Mouse (Mus musculus) thymus, postnatal 4 days (tissue): Measurements from ENCODE around the gene Cep152.
A peak's percentile ranks its signal among the peaks of the same experiment; 100 is the strongest.

Experiments
- DNase-seq: peaks from one replicate; pipeline ENCODE4 v3.0.0; 2021

The Cep152 gene

DNA sequence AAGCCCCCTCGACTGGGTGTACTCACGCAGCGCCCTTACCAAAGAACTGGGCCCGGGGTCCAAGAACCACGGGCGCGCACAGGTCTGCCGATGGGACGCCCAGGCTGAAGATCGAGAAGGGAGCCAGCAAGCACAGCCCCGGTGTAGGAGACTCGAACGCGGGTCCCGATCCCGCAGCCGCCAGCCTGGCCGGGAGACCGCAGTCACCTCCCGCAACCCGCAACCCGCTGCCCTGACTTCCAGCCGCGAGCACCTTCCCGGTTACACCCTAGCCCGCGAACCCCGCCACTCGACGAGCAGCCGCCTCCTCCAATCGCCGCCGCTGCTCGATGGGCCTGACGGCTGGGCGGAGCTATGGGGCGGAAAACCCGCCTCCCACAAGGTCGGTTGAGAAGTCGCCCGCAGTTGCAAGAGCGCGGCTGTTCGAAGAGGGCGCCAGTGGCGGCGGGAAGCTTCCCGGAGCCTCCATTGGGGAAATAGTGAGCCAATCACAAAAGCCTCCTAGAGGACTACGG lies at the start of gene Cep152:
Gene Cep152 (minus strand): TSS at position 277 of the 515 bp plus-strand sequence.
- DNase-seq: peak; percentile 97

DNA sequence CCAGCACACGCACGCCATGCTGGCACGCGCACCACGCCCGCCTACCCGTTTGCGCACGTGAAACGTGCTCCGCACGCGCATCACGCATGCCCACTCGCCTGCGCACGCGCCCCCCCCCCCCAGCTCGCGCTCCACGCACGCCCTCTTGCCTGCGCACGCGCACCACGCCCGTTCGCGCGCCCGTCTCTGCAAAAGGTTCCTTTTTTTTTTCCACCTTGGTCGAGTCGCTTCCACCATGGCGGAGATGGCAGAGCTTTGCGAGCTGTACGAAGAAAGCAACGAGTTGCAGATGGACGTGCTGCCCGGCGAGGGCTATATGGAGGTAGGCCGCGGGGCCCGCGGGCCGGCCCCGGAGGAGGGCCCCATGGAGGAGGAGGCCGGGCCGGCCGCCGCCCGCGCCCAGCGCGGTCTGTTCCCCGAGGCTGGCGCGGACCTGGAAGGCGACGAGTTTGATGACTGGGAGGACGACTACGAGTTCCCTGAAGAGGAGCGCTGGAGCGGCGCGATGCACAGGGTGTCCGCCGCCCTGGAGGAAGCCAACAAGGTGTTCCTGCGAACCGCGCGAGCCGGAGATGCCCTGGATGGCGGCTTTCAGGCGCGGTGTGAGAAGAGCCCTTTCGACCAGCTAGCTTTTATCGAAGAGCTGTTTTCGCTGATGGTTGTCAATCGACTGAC lies 48.2 kb upstream of the Cep152 start, which contains the start of gene Eid1:
Gene Eid1 (plus strand): TSS at position 139 of the 675 bp plus-strand sequence.
- DNase-seq: peak; percentile 88

DNA sequence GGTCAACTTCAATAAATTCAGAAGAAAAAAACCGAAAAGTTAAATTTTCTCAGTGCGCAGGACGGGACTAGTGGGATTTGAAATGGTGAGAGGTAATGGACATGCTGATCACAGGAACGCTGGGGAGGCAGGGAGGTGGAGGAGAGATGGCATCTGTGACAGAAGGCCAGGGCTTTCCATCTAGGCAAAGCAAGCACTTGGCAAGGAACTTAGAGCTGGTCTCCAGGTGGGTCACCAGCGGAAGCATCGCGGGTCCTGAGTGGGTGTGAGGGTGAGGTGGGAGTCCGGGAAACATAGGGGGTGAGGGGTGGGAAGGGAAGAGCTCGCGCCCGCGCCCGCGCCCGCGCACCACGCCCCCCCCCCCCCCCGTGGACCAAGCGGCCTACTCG lies 47.6 kb upstream of the Cep152 start:
- no peak for DNase-seq

DNA sequence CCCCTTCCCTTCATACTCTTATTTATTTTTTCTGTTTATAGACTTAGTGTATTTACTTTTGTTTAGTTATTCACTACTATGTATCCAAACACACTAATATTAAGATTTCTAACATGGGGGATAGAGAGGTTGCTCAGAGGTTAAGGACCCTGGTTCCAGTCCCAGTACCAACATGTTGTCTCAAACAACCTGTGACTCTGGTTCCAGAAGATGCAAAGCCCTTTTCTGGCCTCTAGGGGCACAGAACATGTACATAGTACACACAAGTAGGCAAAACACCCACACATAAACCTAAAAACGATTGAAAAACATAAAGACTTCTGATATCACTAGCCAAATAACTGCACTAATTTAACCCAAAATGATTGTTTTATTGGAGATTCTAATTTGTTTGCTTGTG lies 45.9 kb upstream of the Cep152 start:
- DNase-seq: no peak

DNA sequence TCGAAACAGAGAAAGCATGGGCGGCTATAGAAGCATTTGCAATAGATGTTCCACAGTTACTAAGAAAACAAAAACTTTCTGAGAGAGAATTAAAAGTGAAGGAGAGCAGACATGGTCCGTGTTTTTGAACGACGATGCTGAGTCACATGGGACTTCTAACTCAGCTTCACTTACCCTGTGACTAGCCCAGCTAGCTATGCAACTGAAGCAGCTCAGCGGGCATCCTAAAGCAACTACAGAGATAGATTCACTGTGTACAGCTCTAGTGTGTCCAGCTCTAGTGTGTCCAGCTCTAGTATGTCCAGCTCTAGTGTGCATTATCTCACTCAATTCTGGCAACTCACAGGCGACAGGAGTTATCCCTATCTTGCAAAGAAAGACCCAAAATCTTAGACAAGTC lies 42.8 kb upstream of the Cep152 start:
- DNase-seq: no peak

DNA sequence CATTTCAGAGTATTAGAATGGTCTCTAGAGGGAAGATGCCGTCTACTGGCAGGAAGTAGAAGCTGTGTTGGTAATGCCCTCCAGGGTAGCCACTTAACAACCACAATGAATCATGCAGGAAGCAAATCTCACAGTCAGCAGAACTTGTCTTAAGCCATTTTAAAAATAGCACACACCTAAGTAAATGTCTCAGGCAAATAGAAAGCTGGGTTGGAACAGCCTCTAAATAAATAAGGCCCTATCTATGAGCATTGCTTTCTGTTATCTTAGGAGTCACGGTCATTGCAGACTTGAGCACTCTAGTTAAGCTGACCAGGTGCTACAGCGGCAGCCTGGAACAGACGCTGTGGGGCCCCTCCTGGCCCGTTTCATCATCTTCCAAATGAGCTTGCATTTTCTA lies 42.3 kb upstream of the Cep152 start:
- no peak for DNase-seq

DNA sequence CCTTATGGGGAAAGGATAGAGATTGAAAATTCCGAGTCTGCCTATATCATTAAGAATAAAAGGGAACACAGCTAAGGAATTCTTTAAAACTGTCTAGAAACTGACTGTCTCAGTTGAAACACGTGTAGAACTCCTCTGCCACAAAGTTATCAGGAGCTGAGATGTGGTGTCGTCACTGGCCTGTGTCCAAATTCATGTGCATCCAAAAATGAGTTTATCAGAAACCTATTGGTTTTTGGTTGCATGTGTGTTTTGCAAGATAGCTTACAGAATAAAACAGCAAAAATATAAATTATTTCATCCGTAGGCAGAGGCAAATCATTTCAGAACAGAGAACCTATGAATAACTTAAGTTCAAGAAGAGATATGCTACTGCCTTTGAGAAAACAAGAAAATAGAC lies 41.8 kb upstream of the Cep152 start:
- no peak for DNase-seq

DNA sequence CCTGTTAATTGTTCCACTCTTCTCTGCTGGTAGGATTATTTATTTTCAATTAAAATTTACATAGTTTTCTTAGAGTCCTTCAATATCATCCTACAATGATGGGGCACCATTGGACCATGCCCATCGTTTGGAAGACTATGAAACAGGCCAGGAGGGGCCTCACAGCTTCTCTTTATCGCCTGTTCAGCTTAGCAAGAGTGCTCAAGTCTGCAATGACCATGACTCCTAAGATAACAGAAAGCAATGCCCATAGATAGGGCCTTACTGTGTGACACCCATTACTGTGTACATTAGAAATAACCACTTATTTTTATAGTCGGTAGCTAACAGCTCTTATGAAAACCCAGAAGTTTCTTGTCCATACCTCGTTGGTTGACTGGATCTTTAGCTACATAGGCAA lies 41.0 kb upstream of the Cep152 start:
- no peak for DNase-seq

DNA sequence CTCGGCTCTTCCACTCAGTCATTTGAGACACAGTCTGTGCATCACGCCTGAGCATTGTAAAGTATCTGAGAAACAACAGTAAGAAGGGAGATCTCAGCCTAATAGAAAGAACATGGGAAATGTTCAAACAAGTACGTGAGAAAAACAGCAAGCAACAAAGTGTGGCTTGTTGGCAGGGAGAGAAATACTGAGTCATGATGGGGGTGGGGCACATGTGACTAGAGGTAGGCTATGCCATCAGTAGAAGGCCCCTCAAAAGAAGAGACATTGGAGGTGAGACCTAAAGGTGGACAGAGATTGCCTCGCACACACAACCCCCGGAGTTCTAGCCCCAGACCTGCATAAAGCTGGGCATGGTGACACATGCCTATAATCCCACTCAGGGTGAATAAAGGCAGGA lies 40.3 kb upstream of the Cep152 start:
- no peak for DNase-seq

DNA sequence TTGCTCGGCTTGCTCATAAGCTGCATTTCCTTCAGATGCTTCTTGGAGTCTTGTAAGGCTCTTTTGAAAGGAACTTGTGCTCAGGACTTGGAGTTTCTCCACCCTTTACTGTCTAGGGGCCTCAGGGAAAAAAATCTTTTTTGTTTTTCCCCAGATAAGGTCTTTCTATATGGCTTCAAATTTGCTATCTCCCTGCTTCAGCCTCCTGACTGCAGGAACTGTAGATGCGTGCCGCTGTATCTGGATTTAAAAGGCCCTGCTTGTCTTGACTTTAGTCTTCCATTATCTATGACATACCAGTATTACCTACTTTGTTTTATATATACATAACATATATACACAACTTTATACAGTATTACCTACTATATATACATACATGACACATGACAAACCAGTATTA lies 37.6 kb upstream of the Cep152 start:
- DNase-seq: no peak

DNA sequence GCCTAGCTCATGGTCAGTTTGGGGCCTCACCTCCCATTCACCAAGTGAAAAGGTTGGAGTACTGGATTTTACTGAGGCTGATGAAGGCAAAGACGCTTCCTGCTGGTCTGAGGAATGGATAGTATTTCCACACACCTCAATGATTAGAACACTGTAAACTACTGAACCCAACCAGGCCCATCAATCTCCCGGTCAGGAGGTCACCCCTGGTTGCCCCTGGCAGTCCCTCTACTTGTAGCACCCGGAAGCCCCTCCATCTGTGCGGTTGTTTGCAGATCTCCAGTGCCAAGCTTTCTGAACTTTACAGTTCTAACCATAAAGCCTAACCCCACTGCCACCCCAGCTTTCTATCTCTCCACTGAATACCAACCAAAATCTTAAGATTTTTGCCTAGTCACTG lies 36.2 kb upstream of the Cep152 start:
- DNase-seq: no peak

DNA sequence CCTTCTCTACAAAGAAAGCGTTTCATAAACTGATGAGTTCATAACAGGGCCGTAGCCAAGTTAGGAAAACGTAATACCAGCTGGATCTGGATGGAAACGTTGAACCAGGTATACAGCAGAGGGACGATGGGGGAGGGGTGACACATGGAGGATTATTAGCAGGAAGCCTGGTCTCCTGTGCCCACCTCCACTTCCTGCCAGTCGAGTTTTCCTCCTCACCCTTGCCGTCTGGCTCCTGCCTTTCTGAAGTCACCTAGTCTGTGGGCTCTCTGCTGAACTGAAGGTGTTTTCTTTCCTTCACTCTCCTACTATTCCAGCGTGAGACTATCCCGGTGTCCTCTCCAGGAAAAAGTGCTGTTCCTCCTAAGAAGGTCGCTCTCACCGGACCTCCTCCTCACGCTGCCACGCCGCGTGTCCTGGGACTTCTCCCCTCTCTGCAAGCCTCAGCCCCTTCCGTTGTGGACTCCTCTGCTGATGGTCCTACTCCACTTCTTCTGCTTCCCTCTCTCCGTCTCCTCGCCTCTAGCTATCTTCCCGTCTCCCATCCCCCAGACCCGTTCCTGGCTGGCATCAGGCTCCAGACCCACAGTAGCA lies 35.7 kb upstream of the Cep152 start:
- DNase-seq: peak; percentile 61

DNA sequence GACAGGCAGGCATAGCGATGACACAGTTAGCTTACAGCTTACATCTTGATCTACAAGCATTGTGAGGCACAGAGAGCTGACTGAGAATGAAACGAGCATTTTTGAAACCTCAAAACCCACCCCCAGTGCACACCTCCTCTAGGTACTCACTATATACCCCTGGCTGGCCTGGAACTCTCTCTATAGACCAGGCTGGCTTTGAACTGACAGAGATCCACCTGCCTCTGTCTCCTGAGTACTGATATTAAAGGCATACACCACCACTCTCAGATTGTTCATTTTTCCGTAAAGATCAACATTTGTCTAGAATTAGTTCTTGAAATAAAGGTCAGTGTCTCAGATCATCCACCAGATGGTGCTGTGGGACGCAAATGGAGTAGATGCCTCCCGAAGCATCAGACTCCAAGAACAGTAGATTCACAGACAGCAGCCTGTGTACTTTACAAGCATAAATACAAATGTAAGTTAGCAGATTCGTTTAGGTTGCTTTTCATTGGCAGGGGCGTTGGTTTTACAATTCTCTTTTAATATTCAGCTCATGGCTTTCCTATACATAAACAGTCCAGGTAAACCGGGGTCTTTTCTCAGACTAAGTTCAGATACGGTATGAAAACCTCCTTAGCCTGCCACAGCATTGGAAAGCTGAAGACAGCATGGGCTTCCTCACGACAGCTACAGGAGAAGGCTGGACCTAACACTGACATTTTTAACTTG lies 35.1 kb upstream of the Cep152 start:
- peak; percentile 81 for DNase-seq

DNA sequence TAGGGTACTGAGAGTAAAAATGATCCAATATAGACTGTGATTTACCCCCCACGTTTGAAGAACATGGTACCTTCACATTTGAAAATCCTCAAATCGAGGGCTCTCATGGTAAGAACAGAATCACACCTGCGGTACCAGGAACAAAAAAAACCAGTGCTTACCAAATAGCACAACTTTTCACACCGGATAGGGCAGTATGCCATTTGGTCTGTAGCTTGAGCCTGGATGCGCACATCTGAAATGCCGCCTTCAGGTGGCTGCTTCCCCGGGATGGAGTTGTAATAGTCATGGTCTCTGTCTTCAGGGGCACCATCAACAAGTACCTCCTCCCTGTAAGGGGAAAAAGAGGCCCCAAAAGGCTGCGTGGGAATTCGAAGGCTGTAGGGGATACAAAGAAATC lies 30.5 kb upstream of the Cep152 start:
- DNase-seq: no peak

DNA sequence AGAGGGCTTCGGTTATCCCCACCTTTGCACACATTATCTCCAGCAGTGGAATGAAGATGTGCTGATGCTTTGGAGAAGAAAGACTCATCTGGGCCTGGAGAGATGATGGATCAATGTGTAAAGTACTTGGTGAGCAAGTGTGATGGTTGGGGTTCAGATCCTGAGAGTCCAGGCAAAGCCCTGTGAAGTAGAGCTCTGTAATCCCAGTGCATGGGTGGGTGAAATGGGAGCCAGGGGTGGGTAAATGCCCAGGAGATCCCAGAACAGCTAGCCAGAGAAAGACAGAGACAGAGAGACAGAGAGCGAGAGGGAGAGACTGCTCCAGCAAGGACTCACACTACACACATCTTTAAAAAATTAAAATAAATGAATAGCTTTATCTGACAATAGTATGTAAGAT lies 28.4 kb upstream of the Cep152 start:
- DNase-seq: no peak

DNA sequence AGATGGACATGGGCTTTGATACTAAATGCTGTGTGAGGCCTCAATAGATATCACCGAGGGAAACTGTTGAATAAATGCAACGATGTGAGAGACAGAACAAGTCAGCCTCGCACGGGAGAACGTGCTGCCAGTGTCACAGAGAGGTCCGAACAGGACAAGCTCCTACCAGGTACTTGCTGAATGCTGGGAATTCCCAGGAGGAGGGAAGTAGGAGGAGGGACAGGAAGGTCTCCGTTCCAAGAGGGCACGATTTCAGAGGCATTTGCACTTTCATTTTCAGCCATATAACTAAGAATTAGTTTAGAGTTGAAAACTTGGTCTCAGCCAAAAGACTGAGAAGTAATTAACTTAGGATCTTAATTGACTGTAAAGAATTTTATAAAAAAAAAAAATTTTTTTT lies 26.6 kb upstream of the Cep152 start:
- DNase-seq: no peak

DNA sequence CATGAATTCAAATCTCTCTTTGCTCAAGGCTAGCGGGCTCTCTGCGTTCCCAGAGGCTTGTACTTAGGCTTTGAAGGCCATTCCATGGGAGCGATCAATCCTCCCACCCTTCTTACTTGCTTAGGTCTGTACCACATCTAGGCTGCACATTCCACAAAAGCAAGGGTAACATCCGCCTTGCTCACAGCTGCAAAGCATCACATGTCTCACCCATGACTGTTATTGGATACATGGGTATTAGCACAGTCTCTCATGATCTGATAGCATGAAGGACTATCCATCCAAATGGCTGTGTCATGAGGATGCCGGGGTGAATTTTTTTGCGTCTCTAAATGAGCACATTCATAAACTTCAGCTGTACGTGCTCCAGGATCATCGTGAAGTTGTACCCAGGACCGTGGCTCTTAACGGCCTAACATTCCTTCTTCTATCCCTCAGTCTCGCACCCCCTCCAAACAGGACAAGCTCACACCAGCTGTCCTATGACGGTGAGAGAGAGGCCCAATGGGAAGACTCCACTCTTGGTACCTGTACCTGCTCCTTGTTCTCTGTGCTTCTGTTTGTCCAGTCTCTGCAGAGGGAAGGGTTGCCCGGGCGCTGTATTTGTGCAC lies 25.9 kb upstream of the Cep152 start:
- no peak for DNase-seq

DNA sequence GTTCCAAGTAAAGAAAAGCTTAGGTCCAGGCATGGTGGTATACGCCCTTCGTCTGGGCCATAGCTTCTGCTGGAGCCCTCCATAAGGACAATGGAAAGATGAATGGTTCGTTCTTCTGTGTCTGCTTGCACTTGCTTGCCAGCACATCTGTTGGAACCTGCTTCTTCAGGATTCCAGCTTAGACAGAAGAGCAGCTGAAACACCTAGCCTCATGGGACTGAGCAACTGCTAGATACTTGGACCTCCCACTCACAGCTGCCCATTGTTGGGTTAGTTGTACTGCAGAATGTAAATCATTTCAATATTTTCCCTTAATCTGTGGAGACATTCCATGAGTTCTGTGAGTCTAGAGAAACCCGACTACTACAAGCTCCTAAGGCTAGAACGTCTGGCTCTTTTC lies 25.1 kb upstream of the Cep152 start:
- DNase-seq: no peak

DNA sequence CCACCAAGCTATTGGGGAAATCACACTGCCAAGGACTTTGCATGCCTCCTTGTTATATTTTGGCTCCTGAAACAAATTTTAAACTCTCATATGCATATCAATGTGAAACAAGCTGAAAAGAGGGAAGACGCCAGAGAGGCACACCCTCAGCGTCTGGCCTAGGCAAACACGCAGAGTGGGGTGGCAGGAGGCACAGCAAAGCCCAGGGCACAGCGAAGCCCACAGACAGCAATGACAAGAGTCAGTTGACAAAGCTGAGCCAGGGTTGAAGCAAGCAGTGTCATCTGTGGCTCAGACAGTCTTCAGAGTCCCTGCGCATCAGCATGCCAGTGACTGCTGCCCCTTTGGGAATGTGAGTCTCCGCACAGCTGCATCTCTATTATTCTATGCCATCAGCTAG lies 20.0 kb upstream of the Cep152 start:
- no peak for DNase-seq

DNA sequence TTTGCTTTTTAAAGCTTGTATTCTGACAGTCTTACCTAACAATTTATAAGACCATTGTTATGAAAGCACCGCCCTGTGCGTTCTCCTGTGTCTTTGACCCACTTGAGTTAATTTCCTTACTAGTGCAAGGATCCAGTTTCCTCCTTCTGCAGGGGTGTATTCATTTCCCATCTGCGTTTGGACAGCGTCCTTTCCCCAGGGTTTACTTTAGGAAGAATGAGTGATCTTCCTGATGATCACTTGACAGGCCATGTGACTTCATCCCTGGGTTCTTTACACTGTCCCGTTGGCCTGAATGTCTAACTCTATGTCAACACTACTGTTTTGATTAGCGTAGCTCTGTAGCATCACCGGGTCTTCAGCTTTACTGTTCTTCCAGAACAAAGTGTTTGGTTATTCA lies 12.4 kb upstream of the Cep152 start:
- DNase-seq: no peak

DNA sequence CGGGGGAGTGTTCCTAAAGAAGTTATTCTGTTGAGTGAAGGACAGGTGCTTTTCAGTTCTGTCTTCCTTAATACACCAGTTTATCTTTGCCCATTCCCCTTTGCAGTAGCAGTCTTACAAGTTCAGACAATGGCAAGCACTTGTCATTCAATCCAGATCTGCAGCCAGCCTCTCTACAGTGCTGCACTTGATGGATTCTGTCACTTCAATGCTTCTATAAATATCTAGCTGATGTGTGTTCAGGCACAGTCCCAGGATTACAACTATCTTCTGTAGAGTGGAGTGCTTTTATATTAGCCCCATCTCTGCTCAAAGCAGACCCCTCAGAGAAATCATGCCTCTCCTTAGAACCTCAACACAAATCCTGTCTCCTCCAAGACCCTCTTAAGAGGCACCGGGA lies 5.1 kb upstream of the Cep152 start:
- no peak for DNase-seq

DNA sequence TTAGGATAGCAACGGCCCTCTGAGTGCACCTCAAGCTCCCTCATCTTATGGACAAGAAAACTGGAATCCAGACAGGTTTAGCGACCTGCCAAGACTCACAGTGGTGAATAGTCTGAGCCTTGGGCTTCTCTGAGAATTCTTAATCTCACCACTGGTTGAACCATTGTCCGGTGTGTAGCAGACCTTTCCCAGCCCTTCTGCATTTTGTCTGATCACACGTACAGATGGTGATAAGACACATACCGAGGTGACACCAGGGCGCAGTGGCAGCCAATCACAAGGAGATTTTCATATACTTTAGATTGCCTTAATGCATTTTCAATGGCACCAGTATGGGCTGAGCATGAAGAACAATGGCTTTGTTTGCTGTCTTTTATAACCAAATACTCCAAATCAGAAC lies 3.6 kb upstream of the Cep152 start:
- DNase-seq: no peak

DNA sequence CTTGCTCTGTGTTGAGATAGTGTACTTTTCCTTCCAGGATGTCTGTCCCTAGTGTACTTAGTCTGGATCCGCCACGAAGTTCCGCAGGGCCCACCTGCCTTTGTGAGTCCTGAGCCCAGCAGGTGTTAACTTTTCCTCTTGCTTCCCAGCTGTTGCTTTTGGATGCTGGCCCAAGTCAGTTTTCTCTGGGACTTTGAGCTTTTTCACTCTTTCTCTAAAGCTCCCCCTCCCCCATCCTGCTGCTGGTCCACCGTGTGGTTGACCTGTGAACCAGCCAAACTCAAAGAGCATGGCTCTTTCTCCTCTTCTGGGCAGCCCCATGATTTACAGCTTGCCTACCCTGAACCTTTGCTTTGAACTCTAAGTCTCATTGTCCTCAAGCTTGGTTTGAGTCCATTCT lies 1.6 kb upstream of the Cep152 start:
- no peak for DNase-seq
